Mouse (Mus musculus): ENCODE results near the gene Ppp6r2. TPM values are rescaled to one million over a fixed set of nuclear protein-coding genes. Genes with fewer than 3 reads are reported as not detected.
A peak's percentile ranks its signal among the peaks of the same experiment; 100 is the strongest.

The Ppp6r2 gene
- polyA plus RNA-seq, 1 experiment from 2014 or later: 63.7 TPM

GRCm38 (mm10) chr15:89182842-89183241 is 28.5 kb upstream of the Ppp6r2 start:
- no peak overlapping the region for H3K9ac ChIP-seq (replicated peaks)
- 79% methylated on average over 5 of the region's 5 CpGs for WGBS
- no peaks in the 10 kb centered on the region for H3K27me3 ChIP-seq
- peaks cover 58% of the 10 kb centered on the region for H3K4me1 ChIP-seq
- peaks cover 31% of the 10 kb centered on the region for H3K36me3 ChIP-seq
- no peaks in the 10 kb centered on the region for H3K9me3 ChIP-seq
- H3K4me2 ChIP-seq (replicated peaks): no peak overlapping the region
- no peak overlapping the region for H3K4me3 ChIP-seq
- H3K27ac ChIP-seq (replicated peaks): peak overlapping the region; percentile 60; the same call in 1 of the 2 replicates
- ATAC-seq (ENCODE audit: low FRiP score, low read depth): no peak

DNA sequence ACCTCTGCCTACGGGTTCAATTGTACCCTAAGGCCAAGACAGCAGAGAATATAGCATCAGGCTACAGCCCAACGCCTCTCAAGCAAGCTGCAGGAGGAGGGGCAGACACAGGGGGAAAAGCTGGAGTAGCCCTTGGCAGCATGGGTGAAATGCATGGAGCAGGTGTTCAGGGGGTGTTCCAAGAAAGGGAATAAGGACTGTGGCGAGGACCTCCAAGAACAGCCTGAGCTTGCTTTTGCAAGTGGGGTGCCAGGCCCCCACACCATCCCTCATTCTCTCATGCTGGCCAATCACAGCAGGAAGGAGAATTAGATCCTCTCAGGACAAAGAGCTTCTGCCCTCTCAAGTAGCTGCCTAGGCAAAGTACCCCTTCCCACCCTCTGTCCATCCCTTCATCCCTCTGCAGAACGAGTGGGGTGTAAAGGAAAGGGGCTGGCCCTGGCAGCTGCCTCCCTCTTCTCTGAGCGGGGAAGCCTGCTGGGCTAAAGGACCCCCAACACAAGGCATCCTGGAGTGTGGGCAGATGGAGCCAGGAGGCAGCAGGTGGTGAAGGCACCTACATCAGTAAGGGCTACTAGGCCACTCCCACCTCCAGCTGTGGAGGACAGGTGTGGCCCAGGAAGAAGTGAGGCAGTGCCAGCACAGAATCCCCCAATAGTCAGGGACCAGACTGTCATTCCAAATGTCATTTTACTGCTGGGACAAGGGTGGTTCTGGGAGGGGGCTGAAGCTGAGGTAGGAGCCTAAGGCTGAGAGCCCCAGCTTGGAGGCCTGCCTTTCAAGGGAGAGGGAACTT is 27.0 kb upstream of the Ppp6r2 start:
- Histone ChIP-seq H3K9ac (replicated peaks) (no peak overlapping the region), H3K36me3 (peaks cover 46% of the 10 kb centered on the region), H3K4me2 (replicated peaks) (no peak overlapping the region), H3K27me3 (no peaks in the 10 kb centered on the region), H3K4me3 (no peak overlapping the region), H3K27ac (replicated peaks) (peak overlapping the region; percentile 39; the same call in 1 of the 2 replicates), H3K4me1 (peaks cover 43% of the 10 kb centered on the region), H3K9me3 (no peaks in the 10 kb centered on the region)
- 37% methylated on average over 5 of the region's 5 CpGs for WGBS
- ATAC-seq (ENCODE audit: low FRiP score, low read depth): no peak

GRCm38 (mm10) chr15:89184937-89185227 is 26.5 kb upstream of the Ppp6r2 start:
- no peak overlapping the region for H3K4me2 ChIP-seq (replicated peaks)
- peaks cover 38% of the 10 kb centered on the region for H3K4me1 ChIP-seq
- H3K4me3 ChIP-seq: no peak overlapping the region
- no peak overlapping the region for H3K9ac ChIP-seq (replicated peaks)
- no peak for ATAC-seq (ENCODE audit: low FRiP score, low read depth)
- peaks cover 51% of the 10 kb centered on the region for H3K36me3 ChIP-seq
- WGBS: 91% methylated on average over 5 of the region's 5 CpGs
- no peaks in the 10 kb centered on the region for H3K27me3 ChIP-seq
- 0 out of 2 replicates have a peak overlapping the region, but pooled peaks have one; percentile 39 for H3K27ac ChIP-seq (replicated peaks)
- H3K9me3 ChIP-seq: no peaks in the 10 kb centered on the region

DNA sequence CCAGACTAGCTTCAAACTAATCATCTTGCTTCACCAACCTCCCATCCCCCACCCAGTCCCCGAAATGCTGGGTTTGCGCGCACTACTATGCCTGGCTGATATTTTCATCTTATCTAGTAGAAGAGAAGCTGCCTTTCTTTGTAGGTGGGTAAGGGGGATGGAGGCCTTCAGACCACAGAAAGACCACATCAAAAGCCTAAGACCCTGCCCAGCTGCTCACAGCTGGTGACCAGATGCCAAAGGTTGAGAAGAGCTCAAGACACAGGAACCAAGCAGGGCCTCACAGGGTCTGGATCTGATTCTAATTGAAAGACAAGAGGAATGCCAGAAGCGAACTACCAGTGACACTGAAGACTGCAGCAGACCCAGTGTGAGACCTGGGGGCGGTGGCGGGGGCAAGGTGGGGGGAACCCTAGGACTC is 16.1 kb upstream of the Ppp6r2 start:
- H3K4me2 ChIP-seq (replicated peaks): peak overlapping the region; percentile 64
- H3K4me1 ChIP-seq: peaks cover 16% of the 10 kb centered on the region
- H3K9ac ChIP-seq (replicated peaks): peak overlapping the region; percentile 99
- no peaks in the 10 kb centered on the region for H3K27me3 ChIP-seq
- ATAC-seq (ENCODE audit: low FRiP score, low read depth): no peak
- H3K9me3 ChIP-seq: no peaks in the 10 kb centered on the region
- peak overlapping the region; percentile 96 for H3K27ac ChIP-seq (replicated peaks)
- WGBS: 21% methylated on average over 6 of the region's 6 CpGs
- H3K4me3 ChIP-seq: peak overlapping the region; percentile 89
- peaks cover 9% of the 10 kb centered on the region for H3K36me3 ChIP-seq

- no peaks in the 10 kb centered on the region for H3K9me3 ChIP-seq
- peaks cover 5% of the 10 kb centered on the region for H3K36me3 ChIP-seq
- H3K27ac ChIP-seq (replicated peaks): peak overlapping the region; percentile 96
- H3K4me2 ChIP-seq (replicated peaks): peak overlapping the region; percentile 64
- peak overlapping the region; percentile 99 for H3K9ac ChIP-seq (replicated peaks)
- peaks cover 16% of the 10 kb centered on the region for H3K4me1 ChIP-seq
- H3K4me3 ChIP-seq: peak overlapping the region; percentile 89
- peak; percentile 92 for ATAC-seq (ENCODE audit: low FRiP score, low read depth)
- under 1% methylated on average over 25 of the region's 25 CpGs for WGBS
- H3K27me3 ChIP-seq: no peaks in the 10 kb centered on the region
These were observed 15.6 kb upstream of the Ppp6r2 start for GRCm38 (mm10) chr15:89195690-89196312.

- Histone ChIP-seq H3K4me3 (peak within 1 kb of the TSS; percentile 89), H3K4me1 (peaks cover 16% of the 10 kb centered on the region), H3K9me3 (no peaks in the 10 kb centered on the region), H3K36me3 (peaks cover under 1% of the 10 kb centered on the region; the same call in 1 of the 2 replicates), H3K9ac (replicated peaks) (peak within 1 kb of the TSS; percentile 99), H3K27me3 (no peaks in the 10 kb centered on the region), H3K27ac (replicated peaks) (peak within 1 kb of the TSS; percentile 96), H3K4me2 (replicated peaks) (peak within 1 kb of the TSS; percentile 64)
- WGBS: 0% methylated on average over 38 of the region's 38 CpGs
- ATAC-seq (ENCODE audit: low FRiP score, low read depth): peak; percentile 98
These were observed 15.0 kb upstream of the Ppp6r2 start, which contains the start of gene Dennd6b for GRCm38 (mm10) chr15:89196313-89196706. Gene Dennd6b, minus strand, starts transcription at chr15:89196496.

- 75% methylated on average over 15 of the region's 15 CpGs for WGBS
- H3K36me3 ChIP-seq: no peaks in the 10 kb centered on the region
- ATAC-seq (ENCODE audit: low FRiP score, low read depth): no peak
These were observed 14.3 kb upstream of the Ppp6r2 start for GRCm38 (mm10) chr15:89197056-89197455.

DNA sequence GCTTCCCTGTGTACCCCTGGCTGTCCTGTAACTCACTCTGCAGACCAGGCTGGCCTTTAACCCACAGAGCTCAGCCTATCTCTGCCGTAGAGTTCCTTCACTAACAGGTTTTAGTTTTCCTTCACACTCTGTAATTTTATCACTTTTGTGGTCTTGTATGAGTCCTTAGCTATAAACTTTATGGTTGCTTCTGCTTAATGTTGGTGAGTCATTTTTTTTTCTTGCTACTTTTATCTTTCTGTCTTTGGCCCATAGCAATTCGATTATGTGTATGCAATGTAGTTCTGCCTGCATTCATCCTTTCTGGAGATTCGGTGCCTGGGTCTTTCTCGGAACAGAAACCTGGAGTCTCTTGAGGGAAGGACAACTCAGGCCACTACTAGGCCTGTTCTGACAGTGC is 3.9 kb upstream of the Ppp6r2 start:
- H3K9me3 ChIP-seq: peaks cover 9% of the 10 kb centered on the region
- ATAC-seq (ENCODE audit: low FRiP score, low read depth): no peak
- 91% methylated on average over 4 of the region's 4 CpGs for WGBS

More at GRCm38 (mm10) chr15:89197056-89197455, 14.3 kb upstream of the Ppp6r2 start:
- Histone ChIP-seq H3K27me3 (no peaks in the 10 kb centered on the region), H3K4me3 (peak overlapping the region; percentile 89), H3K4me1 (peaks cover 16% of the 10 kb centered on the region), H3K27ac (replicated peaks) (peak overlapping the region; percentile 96), H3K9ac (replicated peaks) (peak overlapping the region; percentile 99), H3K4me2 (replicated peaks) (peak overlapping the region; percentile 64), H3K9me3 (no peaks in the 10 kb centered on the region)

DNA sequence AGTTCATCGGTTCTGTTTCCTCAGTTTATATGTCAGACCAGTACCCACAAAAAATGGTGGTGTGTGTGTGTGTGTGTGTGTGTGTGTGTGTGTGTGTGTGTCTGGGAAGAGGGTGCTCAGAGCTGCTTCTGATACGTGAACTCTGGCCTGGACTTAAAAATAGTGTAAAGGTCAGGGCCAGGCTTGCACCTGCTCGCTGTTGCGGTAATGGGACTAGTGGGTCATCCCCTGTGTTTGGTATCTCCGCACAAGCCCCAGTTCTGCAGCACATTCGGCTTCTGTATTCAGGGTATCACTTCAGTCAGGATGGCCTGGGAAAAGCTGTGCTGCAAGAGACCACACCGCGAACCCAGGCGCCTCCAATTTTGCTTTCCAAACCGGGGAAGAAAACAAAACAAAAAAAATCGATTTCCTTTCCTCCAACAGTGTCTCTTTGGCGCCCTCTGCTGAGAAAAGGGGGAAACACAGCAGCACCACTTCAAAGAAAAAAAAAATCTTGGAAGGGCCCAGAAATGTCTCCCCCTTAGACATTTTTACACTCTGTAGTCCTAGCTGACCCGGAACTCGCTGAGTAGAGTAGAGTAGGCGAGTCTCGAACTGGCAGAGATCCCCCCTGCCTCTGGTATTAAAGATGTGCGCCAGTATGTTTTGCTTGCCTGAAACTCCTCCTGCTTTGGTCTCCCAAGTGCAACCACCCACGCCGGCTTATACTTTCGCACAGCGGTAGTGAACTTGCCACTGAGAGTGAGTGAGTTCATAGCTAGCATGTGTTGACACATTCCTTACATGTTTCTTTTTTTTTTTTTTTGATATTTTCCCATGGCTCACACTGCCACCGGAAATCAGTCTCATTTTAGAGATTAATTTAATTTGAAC is 1.2 kb upstream of the Ppp6r2 start:
- Histone ChIP-seq H3K9ac (replicated peaks) (0 out of 2 replicates have a peak overlapping the region, but pooled peaks have one; percentile 47), H3K27ac (replicated peaks) (peak overlapping the region; percentile 79), H3K4me1 (peaks cover 24% of the 10 kb centered on the region), H3K4me2 (replicated peaks) (peak overlapping the region; percentile 52), H3K27me3 (no peaks in the 10 kb centered on the region), H3K36me3 (no peaks in the 10 kb centered on the region), H3K4me3 (peak overlapping the region; percentile 31), H3K9me3 (no peaks in the 10 kb centered on the region)
- 19% methylated on average over 22 of the region's 22 CpGs for WGBS
- no peak for ATAC-seq (ENCODE audit: low FRiP score, low read depth)

More for the DNA sequence above, 3.9 kb upstream of the Ppp6r2 start:
- Histone ChIP-seq H3K4me3 (no peak overlapping the region), H3K9ac (replicated peaks) (no peak overlapping the region), H3K27ac (replicated peaks) (no peak overlapping the region), H3K4me1 (peaks cover 8% of the 10 kb centered on the region), H3K4me2 (replicated peaks) (no peak overlapping the region), H3K27me3 (no peaks in the 10 kb centered on the region), H3K36me3 (no peaks in the 10 kb centered on the region)

- peak overlapping the region; percentile 89 for H3K9ac ChIP-seq (replicated peaks)
- peak overlapping the region; percentile 90 for H3K27ac ChIP-seq (replicated peaks)
- H3K4me2 ChIP-seq (replicated peaks): peak overlapping the region; percentile 78
- peak; percentile 14; the same call in 1 of the 2 replicates for ATAC-seq (ENCODE audit: low FRiP score, low read depth)
- no peaks in the 10 kb centered on the region for H3K27me3 ChIP-seq
- H3K36me3 ChIP-seq: peaks cover 16% of the 10 kb centered on the region
- no peaks in the 10 kb centered on the region for H3K9me3 ChIP-seq
- 2% methylated on average over 33 of the region's 35 CpGs for WGBS
- H3K4me3 ChIP-seq: peak overlapping the region; percentile 73
- peaks cover 24% of the 10 kb centered on the region for H3K4me1 ChIP-seq
These were observed 536 bp downstream of the Ppp6r2 start for GRCm38 (mm10) chr15:89211716-89212461.

DNA sequence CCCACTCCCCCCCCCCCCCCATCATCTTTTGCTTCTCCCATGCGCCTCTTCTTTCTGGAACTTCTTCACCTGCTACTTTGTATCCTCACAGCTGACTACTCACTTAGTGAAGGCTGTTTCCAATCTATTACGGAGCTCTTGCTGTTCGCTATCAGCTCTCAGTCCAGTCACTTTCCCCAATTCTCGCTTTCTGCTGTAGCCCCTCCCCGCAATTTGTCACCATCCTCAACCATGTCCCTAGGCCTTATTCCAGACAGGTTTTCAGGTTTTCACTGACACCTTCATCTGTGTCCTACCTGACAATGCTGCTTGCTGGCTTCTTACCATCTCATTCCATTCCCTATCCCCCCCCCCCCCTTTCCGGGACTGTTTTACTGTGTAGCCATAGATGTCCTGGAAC is 1.1 kb downstream of the Ppp6r2 start:
- Histone ChIP-seq H3K9me3 (no peaks in the 10 kb centered on the region), H3K4me1 (peaks cover 24% of the 10 kb centered on the region), H3K9ac (replicated peaks) (peak overlapping the region; percentile 89), H3K27me3 (no peaks in the 10 kb centered on the region), H3K36me3 (peaks cover 18% of the 10 kb centered on the region), H3K27ac (replicated peaks) (peak overlapping the region; percentile 90; the same call in 1 of the 2 replicates), H3K4me3 (peak overlapping the region; percentile 73), H3K4me2 (replicated peaks) (peak overlapping the region; percentile 78)
- ATAC-seq (ENCODE audit: low FRiP score, low read depth): no peak
- WGBS: 66% methylated on average over 6 of the region's 6 CpGs
